Mouse (Mus musculus) 416B (cell line): Measurements from ENCODE around the gene Ush1g.

ENCODE experiments used
- DNase-seq: peaks from one replicate; pipeline ENCODE4 v3.0.0; 2011; ENCODE audit warnings: low read depth

Ush1g gene

DNA sequence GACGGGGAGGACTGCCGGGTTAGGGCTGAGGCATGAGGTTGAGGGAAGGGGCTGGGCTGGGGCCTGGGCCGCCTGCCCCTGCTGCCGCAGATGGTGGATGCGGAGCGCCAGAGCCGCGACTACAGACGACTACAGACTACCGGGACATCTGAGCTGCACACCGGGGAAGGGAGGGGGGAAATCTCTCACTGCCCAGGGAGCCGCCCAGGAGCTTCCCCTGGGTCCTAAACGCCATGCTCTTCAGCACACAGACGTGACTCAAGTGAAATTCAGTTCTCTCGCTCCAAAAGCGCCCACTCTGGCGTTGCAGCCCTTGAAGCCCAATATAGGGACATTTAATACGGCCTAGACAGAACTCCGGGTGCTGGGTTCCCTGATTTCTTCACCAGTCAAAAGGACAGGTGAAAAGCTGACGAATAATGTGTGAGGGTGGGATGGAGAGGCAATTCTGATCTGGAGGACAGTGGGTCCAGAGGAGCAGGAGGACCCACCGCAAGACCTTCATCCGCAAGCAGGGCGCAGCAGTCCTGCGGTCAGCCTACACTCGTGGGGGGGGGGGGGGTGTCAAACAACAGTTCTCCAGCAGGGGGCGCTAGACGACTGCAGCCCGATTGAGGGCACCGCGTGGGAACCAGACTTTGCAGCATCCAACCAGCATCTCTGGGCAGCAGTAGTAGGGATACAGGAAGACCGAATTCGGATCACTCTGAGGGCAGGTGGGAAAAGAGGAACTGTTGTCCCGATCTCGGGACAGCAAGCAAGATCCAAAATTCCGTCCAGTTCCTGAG lies at the start of gene Ush1g:
TSS of gene Ush1g (minus strand) at position 136 of the 788 bp plus-strand sequence.
- peak; percentile 56 for DNase-seq

GRCm38 (mm10) chr11:115371354-115371753 lies 49.5 kb upstream of the Ush1g start:
- DNase-seq = no peak

DNA sequence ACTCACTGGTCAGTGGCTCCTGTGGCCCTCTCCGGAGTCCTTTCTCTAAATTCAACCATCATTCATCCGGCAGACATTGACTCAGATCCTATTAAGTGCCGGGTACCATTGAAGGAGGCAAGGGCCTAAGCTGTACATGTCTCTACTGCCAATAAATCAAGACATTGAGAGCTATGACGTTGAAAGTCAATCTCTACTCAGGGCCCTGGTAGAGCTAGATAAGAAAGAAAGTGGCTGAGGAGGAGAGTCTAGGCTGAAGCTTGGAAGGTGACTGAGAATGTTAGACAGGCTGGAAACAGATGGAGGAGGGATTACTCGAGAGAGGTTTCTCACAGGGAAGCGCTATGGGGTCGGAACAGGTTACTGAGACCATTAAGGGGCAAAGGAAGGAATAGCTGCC lies 48.5 kb upstream of the Ush1g start:
- no peak for DNase-seq

- no peak for DNase-seq
Observed at GRCm38 (mm10) chr11:115367395-115367944, 45.6 kb upstream of the Ush1g start, which contains the start of gene Hid1. Gene Hid1 (minus strand): TSS chr11:115367756.

- DNase-seq = no peak
Observed at GRCm38 (mm10) chr11:115366706-115367394, 45.0 kb upstream of the Ush1g start.

DNA sequence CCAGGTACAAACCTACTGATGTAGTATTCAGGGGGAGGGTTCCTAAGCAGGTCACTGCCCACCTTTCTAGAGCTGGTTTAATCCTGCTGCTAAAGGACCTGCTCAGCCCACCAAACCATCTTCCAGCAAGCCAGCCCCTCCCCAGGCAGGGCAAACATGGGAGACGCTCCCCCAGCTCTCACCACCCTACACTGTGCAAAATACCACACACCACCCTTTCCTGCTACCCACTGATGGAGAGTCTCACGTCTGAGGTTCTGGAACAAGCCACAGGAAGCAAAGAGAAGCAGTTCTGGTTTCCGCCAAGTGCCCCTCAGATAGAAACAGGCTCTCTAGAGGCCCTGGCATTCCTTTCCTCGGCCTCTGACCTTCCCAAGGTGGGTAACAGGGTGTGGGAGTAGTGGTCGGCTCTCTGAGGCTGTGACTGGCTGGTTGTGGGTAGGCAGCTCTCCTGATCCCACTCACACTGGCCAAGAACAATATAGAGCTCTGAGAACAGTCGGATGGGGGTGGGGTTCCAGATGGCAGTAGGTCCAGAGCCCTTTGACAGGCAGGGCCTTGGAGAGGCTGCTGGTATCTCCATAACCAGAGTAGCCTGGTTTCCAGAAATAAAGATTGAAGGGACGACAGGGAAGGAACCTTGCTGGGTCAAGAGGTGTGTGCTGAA lies 44.3 kb upstream of the Ush1g start:
- DNase-seq = peak; percentile 26

- DNase-seq = no peak
Observed at GRCm38 (mm10) chr11:115364136-115364535, 42.3 kb upstream of the Ush1g start.

- peak; percentile 24 for DNase-seq
Observed at GRCm38 (mm10) chr11:115359726-115360125, 37.9 kb upstream of the Ush1g start.

- no peak for DNase-seq
Observed at GRCm38 (mm10) chr11:115359293-115359692, 37.5 kb upstream of the Ush1g start.

GRCm38 (mm10) chr11:115358468-115358867 lies 36.6 kb upstream of the Ush1g start:
- DNase-seq = peak; percentile 75

- DNase-seq = peak; percentile 81
Observed at GRCm38 (mm10) chr11:115354183-115354582, 32.3 kb upstream of the Ush1g start.

- no peak for DNase-seq
Observed at GRCm38 (mm10) chr11:115353375-115353774, 31.5 kb upstream of the Ush1g start.

DNA sequence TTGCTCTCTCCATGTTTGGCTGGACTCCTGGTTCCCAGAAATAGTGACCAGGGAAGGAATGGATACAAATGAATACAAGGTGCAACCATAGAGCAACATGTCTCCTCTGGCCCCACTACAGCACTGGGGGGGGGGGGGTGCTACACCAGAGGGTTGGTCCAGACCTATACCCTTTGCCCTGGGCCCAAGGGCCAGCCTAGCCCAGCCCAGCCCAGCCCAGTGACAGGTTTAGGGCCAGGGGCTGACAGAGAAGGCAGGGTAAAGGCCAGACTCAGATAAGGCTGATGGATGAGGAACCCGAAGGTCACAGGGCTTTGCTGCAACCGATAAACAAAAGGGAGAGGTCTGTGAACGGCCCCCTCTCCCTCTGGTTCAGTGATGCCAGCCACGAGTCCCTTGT lies 28.1 kb upstream of the Ush1g start:
- no peak for DNase-seq

- DNase-seq = no peak
Observed at GRCm38 (mm10) chr11:115348681-115349248, 26.9 kb upstream of the Ush1g start.

DNA sequence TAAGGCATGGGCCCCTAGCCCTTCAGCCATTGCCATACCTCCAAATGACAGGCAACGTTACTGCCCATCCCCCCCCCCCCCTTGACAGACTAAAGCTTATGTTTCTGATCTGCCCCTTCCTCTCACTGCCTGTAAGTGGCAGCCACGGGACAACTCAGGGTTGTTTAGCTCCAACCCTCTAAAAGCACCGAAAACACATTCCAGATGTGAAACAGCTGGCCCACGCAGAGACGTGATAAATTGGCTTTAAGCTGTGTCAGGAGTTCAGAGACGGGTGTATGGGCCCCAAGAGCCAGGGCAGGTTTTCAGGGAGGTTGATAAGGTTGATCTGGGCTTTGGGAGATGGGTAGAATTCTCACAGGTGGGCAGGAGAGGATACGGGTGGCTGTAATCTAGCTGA lies 23.7 kb upstream of the Ush1g start:
- no peak for DNase-seq

DNA sequence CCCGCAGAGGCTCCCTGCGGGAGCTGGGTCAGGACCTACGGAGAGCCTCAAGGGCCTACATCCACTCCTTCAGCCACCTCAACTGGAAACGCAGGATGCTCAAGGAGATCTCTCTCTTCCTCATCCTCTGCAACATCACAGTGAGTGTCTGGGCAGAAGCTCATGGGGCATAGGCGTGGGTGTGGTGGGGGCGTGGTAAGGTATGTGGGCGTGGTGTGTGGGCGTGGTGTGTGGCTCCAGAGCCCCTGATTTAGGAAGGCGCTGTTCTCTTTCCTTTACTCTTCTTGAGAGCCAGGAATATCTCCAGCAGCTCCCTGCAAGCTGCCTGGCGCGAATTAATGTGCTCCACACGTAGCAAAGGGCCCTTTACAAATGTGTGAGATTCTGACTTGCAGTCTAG lies 23.1 kb upstream of the Ush1g start:
- DNase-seq = peak; percentile 16

DNA sequence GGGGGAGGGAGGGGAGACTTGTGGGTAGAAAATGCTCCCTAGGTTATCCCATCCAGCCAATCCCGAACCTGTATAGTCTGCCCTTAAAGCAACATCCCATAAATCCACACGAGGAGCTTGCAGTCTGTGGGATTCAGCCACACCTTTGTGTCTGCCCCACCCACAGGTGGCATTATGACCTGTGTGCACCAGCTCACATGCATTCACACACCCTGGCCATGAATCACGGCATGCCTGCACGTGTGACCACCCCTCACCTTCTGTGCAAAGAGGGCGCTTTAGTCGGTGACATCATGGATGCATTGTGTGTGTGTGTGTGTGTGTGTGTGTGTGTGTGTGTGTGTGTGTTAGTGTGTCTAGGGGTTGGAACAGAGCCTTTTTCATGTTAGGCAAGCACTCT lies 20.0 kb upstream of the Ush1g start:
- DNase-seq = no peak

DNA sequence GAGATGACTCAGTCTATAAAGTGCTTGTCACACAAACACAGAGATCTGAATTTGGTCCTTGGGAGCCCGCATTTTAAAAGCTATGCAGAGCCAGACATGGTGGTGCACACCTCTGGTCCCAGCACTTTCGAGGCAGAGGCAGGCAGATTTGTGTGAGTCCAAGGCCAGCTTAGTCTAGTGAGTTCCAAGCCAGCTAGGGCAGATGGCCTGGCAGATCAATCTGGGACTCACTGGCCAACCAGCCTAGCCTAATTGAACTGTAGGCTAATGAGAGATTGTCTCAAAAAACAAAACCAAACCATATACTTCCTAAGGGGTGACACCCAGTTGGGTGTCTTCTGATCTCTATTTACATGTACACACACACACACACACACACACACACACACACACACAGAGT lies 19.4 kb upstream of the Ush1g start:
- no peak for DNase-seq

GRCm38 (mm10) chr11:115337826-115338225 lies 16.0 kb upstream of the Ush1g start:
- no peak for DNase-seq

GRCm38 (mm10) chr11:115337350-115337749 lies 15.5 kb upstream of the Ush1g start:
- DNase-seq = no peak

- no peak for DNase-seq
Observed at GRCm38 (mm10) chr11:115336115-115336514, 14.3 kb upstream of the Ush1g start.

DNA sequence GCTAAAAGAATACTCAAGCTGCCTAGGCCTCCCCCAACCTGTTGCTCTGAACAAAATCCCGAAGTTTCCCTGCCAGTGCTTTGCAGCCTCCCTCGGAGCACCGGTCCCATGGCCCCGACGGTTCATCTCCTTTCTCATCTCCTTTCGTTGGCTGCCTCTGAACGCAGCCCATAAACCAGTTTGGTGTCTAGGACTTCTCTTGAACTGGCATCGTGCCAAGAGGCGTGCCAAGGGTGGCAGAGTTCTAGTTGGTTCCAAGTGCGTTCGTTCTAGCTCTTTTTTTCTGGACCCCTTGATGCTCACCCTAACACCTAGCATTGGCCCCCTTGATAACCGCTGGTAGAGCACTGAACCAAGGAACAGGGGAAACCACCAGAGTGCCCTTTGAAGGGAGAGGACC lies 13.4 kb upstream of the Ush1g start:
- no peak for DNase-seq
